Mouse (Mus musculus): ENCODE results near the gene Ppp1r1c. TPM values are rescaled to one million over a fixed set of nuclear protein-coding genes. Genes with fewer than 3 reads are reported as not detected.

Ppp1r1c gene
- polyA plus RNA-seq, 1 experiment from 2014 or later, result 3.2 TPM

Other genes with a start within 250 kb of the Ppp1r1c start
- gene Itprid2, start 72.4 kb upstream of the Ppp1r1c start, polyA plus RNA-seq (2015; fragmentation: Nextera tagmentation; extraction: Ambion mirVana), result 2.9 and 3.5 TPM in 2 replicates